Mouse (Mus musculus) cerebellum, postnatal 4 days (tissue): ENCODE measurements around the gene Eef1a1.
A peak's percentile ranks its signal among the peaks of the same experiment; 100 is the strongest.

Source experiments
- DNase-seq, 2 experiments: peaks; one replicate each; pipeline ENCODE4 v3.0.0; 2022; ENCODE audit warnings: low spot score in 2 of 2, mixed read lengths in 1 of 2

Gene Eef1a1

DNA sequence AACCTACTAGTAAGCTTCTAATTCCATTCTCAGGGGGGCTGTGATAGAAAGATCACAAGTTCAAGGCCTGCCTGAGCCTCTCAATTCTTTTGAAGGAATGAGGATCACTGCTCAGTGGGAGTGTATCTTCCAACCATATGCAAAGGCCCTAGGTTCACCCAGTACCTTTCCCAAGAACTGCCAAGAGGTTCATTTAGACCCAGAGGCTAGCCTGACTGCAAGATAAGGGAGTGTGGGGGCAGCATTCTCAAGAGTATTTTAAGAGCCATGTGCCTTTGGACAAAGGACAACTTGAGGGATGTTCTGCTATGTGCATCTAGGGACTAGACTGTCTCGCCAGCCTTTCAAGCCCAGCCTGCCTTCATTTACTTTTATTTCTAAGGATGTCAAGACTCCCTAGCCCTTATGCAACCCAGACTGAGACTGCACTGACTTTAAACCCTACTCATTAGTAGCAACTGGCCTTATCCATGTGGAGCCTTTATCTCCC lies 12.4 kb downstream of the Eef1a1 start:
- no peak for DNase-seq

DNA sequence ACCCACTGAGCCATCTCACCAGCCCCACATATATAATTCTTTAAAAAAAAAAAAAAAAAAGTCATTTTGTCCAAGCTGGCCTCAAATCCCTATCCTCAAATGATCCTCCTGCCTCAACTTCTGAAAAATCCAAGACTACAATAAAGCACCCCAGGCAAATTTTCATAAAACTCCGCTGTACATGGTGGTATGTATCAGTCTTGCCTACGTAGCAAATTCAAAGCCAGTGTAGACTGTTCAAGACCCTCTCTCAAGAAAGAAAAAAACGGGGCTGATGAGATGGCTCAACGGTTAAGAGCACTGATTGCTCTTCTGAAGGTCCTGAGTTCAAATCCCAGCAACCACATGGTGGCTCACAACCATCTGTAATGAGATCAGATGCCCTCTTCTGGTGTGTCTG lies 13.1 kb downstream of the Eef1a1 start:
- no peak for DNase-seq

DNA sequence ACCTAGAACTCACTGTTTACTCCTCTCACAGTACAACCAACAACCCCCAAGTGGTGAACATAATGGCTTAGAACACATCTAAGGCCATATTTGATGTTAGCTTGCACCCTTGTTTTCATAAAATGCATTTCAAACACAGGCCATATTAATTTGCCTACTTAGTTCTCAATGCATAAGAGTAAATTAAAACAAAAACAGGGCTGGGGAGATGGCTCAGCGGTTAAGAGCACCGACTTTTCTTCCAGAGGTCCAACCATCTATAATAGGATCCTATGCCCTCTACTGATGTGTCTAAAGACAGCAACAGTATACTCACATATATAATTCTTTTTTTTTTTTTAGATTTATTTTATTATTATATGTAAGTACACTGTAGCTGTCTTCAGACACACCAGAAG lies 13.6 kb downstream of the Eef1a1 start:
- DNase-seq = no peak

DNA sequence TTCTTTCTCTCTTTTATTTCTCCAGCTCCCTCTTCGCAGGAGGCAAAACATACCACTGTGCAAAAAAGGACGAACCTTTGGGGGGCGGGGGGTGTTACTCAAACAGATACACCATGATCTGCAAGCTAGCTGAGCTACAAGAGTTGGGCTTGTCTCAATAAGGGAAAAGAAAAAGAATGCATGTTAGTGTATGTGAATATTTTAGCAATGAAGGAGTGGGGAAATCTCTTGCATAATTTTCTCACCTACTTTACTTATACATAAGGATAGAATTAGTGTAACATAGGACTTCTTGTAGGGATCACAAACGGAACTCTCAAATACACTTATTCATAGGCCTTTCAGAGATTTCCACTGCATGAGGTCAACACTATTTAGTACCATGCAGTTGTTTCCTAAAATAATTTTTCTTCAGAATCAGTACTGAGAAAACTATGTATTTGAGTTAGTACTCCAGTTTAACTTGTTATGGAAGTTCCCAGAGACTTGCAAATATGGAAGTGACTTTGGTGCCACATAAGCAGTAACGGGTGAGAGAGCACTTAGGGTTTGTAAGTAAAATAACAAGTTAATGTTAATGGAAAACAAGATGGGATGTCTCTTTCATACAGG lies 14.1 kb downstream of the Eef1a1 start:
- no peak for DNase-seq

DNA sequence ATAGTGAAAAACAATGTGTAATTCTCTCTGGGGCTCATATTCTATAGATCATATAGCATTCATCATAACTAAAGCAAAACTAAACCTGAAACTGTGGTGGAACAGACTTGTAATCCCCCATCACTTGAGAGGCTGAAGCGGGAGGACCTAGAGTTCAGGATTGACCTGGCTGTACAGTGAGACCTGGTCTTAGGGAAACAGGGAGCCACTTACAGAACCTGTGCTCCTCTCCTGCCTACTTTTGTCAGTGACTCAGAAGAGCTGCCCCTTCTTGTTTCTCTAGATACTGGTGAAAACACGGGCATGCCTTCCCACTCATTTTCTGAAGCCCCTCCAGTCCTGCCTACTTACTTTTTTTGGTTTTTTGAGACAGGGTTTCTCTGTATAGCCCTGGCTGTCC lies 14.7 kb downstream of the Eef1a1 start:
- DNase-seq = no peak

DNA sequence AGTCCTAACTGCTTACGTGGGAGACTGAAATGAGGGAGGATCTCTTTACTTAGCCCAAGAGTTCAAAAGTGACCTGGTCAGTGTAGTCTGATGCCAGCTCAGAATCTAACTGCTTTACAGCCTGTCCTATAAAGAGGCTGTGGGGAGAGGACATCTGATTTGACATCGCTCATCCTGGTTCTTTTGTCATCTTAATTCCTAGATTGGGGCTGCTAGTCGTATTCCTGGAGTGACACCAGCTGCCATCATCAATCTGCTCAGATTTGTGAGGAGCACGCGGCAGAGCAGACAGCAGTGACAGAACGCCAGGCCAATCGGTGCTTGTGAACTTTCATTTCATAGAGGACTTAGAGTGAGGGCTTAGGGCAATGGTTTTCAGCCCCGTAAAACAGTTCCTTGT lies 15.4 kb downstream of the Eef1a1 start:
- DNase-seq = no peak

DNA sequence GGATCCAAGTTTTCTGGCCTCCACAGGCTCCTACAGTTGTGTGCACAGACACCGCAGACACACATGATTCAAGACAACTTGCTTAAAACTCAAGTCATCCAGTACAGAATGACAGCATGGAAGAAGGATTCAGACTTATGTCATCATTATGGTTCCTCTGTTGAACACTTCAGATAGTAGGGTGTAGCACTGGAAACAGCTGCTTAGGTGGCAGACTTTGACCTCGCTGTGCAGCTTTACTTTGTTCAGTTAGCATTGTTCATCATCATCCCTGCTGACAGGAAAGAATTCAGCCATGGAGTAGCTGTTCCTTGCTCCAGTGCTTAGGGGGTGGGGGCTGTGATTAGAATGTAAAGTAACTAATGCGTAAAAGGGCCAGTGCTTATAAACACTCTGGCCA lies 23.2 kb downstream of the Eef1a1 start:
- no peak for DNase-seq

DNA sequence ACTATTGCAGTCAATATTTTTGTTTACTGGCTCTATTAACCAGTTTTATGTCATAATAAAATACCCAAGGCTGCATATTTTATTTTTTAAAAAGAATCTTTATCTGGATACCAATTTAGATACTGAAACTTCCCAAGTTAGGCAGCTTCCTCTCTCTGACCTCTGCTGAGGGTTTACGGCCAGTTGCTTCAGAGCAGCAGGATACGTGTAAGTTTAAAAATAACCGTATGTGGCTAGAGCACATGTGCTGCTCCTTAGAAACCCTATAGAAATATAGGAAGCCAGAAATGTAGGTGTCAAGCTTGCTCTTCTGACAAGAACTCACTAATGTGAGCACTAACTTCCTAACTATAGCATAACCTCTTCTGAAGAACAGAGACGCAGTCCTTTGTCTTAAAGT lies 25.6 kb downstream of the Eef1a1 start:
- no peak for DNase-seq

DNA sequence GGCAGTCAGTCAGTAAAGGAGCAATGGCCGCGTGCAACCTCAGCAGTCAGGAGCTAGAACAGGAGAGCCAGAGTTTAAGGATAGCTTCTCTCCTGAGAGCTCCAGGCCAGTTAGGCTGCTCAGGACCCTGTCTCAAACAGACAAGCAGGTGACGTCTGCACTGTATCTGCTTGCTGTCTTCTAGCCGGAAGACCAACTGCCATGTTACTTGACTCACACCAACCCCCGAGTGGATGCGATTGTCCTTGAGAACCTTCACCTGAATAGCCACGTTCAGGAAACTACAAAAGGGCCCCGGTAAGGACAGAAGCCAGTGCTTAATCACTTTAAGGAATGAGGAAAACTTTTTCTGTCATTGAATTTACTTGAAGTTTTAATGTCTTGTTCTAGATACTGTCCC lies 31.9 kb downstream of the Eef1a1 start:
- no peak for DNase-seq

DNA sequence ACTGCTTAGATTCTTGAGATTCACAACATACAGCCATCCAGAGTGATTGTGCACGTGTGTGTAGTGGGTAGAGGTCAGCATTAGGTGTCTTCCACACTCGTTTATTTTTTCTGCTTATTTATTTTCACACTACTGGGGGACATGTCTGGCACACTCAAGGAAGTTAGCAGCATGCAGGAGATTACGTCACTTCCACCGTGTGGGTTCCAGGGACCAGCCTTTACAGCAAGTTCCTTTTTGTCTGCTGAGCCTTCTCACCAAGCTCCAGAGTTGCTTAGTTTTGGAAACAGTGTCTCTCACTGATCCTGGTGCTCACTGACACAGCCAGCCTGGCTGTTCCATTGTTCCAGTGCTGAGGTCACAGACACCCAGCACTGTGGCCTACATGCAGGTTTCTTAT lies 37.6 kb downstream of the Eef1a1 start:
- no peak for DNase-seq

DNA sequence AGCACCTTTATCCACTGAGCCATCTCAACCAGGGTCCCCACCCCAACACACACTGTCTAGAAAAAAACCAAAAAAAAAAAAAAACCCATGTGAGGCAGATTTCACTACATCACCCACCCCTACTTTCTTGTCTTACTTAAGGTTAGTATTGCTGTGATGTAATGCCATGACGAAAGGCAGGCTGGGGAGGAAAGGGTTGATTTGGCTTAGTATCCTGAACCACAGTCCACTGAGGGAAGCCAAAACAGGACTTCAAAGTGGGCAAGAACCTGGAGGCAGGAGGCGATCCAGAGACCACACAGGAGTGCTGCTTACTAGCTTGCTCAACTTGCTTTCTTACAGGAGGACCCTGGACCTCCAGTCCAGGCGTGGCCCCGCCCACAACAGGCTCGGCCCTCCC lies 38.5 kb downstream of the Eef1a1 start:
- no peak for DNase-seq

DNA sequence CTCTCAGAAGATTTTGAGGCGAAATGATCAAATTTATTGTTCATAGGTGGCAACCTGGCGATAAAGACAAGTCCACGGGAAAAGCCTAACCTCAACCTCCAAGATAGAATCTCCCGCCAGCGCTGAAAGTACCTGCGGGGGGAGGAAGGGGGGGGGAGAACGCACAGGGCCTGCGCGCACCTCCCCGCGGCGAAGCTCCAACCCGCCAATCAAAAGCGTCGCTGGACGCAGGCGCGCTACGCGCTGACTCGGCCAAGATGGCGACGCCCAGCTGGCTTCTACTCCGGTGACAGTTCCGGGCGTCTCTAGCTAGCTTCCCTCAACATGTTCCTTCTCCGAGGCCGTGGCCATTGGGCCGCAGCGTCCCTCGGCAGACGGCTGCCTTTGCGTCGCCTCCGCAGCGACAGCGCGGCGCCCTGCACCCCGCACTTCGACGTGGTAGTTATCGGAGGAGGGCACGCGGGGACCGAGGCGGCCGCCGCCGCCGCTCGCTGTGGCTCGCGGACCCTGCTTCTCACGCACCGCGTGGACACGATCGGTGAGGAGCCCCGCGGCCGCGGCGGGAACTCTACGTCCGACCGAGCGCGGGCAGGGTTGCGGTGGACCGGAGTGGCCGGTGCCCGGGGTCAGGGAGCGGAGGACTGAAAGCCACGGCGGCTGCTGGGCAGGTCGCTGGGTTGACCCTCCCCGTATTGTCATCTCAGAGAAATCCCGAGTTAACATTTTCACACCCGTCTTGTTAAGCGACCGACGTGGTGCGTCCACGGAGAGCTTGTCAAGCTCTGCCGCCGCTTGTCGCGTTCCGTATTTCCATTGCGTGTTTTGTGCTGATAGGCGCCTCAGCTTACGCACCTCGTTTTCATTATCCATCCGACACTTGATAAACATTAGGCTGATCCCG lies 40.7 kb downstream of the Eef1a1 start, which contains the start of the genes Mto1 and Gm17324:
Gene Mto1, plus strand, starts transcription at position 236 of the 901 bp plus-strand sequence.
Gene Gm17324, minus strand, starts transcription at position 814 of the 901 bp plus-strand sequence.
- peak; percentile 80 to 89 for DNase-seq

DNA sequence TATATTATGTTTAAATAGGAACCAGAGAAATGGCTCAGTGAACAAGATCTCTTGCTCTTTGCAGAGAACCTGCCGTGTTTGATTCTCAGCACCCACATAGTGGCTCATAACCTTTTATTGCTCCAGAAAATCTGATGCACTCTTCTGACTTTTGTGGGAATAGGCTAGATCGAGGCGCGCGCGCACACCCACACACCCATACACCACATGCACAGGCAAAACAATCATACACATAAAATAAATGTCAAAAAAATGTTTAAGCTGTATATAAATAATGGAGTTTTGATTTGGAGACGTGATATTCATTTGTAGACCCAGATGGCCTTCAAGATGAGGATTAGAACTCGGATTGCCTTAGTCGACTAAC lies 41.4 kb downstream of the Eef1a1 start:
- DNase-seq = no peak

DNA sequence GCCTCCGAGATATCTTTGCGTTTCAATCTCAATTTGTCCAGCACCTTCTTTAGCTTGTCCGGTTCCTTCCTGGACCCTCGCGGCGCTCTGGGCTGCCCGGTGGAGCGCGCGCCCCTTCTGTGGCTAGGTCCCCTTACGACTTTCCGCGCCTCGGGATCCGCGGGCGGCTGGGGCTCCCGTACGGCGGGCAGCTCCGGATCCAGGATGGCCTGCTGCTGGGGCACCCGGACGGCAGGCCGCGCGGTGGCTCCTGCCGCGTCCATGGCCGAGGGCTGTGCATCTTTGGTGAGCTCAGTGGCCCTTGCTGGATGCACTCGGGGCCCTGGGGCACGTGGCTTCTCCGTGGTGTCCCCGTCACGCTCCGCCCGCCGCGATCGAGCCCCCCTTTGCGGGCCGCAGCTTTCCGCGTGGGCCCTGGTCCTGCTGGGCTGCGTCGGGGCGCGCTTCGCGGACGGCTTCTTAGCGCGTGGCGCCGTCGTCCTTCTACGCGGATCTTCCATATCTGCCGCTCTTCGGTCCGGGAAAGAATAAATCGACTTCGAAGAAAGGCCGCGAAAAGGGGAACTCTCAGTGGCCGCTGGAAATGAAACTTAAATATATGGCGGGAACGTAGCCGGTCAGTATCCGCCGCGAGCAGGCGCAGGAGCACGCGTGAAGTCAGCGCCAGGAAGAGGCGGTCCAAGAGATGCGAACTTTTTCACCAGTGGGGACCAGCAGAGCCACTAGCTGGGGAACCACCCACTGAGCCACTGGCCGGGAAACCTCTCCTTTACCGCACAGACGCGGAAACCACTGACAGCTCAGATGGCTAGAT lies 46.2 kb downstream of the Eef1a1 start, which contains the start of gene Cgas:
Gene Cgas, minus strand, starts transcription at position 659 of the 814 bp plus-strand sequence.
- DNase-seq = no peak

DNA sequence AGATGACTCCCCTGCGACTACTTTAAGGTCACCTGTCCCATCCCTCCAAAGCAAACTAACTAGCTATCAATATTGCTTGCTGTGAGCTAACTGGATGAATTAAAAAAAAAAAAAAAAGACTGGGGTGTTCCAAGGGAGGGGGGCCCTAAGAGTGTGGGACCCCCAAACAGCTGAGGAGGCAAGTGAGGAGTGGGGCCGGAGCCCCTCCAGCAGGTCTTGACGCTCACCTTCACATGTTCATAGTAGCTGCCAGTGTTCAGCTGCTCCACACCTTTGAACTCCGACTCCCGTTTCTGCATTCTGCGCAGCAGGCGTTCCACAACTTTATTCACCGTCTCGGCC lies 46.7 kb downstream of the Eef1a1 start:
- no peak for DNase-seq

DNA sequence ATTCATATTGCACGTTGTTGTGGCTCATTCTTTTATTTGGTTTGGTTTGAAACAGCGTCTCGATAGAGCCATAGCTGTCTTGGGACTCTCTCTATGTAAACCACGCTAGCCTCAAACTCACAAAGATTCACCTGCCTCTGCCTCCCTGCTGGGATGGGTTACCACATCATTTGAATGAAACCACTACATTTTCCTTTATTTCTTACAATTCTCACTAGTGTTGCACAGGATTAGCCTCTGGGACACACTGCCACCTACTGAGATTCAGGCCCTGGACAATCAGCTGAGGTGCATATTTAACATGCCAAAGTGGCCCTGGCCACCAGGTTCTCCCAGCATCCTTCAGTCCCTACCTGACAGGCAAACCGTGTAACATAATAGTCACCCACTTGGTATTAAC lies 49.5 kb downstream of the Eef1a1 start:
- no peak for DNase-seq

DNA sequence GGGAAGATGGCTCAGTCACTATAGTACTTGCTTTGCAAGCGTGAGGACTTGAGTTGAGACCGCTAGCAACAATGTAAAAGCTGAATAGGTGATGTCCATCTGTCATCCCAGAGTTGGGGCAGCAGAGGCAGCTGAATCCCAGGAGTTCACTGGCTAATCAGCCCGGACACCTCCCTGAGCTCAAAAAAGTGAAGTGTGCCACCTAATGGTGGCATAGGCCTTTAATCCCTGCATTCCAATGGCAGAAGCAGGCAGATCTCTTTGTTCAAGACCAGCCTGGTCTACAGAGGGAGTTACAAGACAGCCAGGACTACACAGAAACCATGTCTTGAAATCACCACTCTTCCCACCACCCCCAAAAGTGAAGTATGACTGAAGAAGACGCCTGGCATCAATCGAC lies 56.5 kb downstream of the Eef1a1 start:
- DNase-seq = no peak

DNA sequence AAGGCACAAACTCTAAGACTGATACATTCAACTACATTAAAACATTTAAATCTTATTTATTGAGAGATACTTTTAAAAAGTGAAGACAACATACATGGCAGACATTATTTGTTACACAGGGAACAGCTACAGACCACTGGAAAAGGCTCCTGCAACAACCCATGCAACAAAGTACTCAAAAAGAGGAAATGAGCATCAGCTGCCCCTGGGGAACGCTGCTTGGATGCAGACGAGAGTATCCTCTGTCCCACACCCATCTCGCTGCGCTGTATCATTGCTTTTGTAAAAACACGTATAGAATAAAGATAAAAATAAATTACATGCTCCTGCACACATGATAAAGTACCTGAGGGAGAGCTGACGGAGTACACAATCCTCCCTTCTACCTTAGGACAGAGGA lies 58.5 kb downstream of the Eef1a1 start:
- no peak for DNase-seq

DNA sequence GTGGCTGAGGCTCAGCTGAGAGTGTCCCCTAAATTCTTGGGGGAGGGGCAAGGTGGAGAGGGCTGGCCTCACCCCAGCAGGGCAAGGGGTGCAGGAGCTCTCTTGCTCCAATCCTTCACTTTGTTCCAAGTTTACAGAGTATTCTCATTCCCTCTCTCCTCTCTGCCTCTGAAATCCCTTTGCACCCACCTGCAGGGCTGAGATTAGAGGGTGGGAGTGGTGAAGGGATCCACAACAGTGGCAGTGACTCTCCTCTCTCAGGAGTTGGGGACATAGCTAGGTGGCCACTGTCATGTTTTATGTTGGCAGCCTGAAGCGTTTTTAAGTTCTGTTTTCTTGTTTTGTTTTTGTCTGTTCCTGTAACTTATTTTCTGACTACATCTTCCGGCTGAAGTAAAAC lies 59.4 kb downstream of the Eef1a1 start:
- DNase-seq = no peak

DNA sequence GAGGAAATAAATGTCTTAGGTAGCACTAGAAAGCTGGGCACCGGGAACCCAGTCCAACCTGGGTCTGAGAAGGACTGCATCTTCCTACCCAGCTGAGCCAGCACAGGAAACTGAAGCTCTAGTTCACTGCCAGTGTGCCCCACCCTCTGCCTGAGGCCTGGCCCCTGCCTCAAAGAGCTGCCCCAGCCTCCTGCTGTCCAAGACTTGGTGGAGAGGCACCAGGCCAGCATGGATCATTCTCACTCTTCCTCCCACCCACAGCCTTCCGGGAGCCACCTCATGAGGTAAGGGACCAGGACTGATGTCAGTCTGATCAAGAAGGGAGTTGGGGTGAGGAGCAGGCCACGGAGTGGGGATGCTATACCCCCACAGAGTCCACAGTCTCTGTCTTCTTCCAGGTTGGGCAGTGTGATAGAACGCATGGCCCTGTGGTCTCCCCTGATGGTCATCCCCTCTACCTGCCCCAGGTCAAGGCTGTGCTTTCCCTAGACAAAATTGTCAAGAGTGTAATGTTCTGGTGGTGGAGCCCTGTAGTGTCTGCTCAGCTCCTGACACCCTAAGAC lies 60.0 kb downstream of the Eef1a1 start:
- no peak for DNase-seq
